Comparison of ENCODE assay signal across 7 mouse cellular contexts in genomic region chr2:31688074-31688925, GRCm38 (mm10). TPM values are rescaled to one million over a fixed set of nuclear protein-coding genes. Genes with fewer than 3 reads are reported as not detected.
DNase-seq lines count a peak whose midpoint lies in the region; ATAC-seq lines count a peak whose summit lies in the region.

Abl1 (plus strand) TSS chr2:31688376.

- peak within 1 kb of the TSS; percentile 96 for H3K9ac ChIP-seq in intestine, embryonic 15.5 days

- intact Hi-C loops in gastrocnemius, postnatal 36 days (cut with DNase I), result no loop called here
- intact Hi-C loops in left cerebral cortex, postnatal 25 days (cut with DNase I), result loop anchor here (10.0 kb wide), 1 partner anchor 197 kb away; the partner anchor contains the start of gene Lamc3

- WGBS in intestine, embryonic 15.5 days, result under 1% methylated on average over 64 of the region's 64 CpGs
- under 1% methylated on average over 64 of the region's 64 CpGs for WGBS in midbrain, embryonic 10.5 days

- peak; percentile 99 for ATAC-seq in intestine, embryonic 15.5 days

- DNase-seq in adrenal gland, adult 2 months, result peak; percentile 97
- DNase-seq in embryo, embryonic 11.5 days (ENCODE audit: low read depth, low spot score), result peak; percentile 91
- DNase-seq in gastrocnemius, postnatal 36 days, result peak; percentile 84 to 92
- DNase-seq in left cerebral cortex, postnatal 25 days (ENCODE audit: low spot score in 2 of 2), result peak; percentile 96 to 99
- peak; percentile 97 for DNase-seq in midbrain, embryonic 10.5 days (ENCODE audit: low spot score)
- peak; percentile 86 for DNase-seq in right cerebral cortex, postnatal 4 days

- no peaks in the 10 kb centered on the region for H3K36me3 ChIP-seq in intestine, embryonic 15.5 days
- H3K36me3 ChIP-seq in midbrain, embryonic 10.5 days, result peaks cover 20% of the 10 kb centered on the region

- peak within 1 kb of the TSS; percentile 99 for H3K4me3 ChIP-seq in intestine, embryonic 15.5 days (replicated peaks)
- peak within 1 kb of the TSS; percentile 92 for H3K4me3 ChIP-seq in midbrain, embryonic 10.5 days

- H3K9me3 ChIP-seq in intestine, embryonic 15.5 days, result no peaks in the 10 kb centered on the region
- H3K9me3 ChIP-seq in midbrain, embryonic 10.5 days (replicated peaks), result no peaks in the 10 kb centered on the region

- no peaks in the 10 kb centered on the region for H3K27me3 ChIP-seq in intestine, embryonic 15.5 days (replicated peaks)
- no peaks in the 10 kb centered on the region for H3K27me3 ChIP-seq in midbrain, embryonic 10.5 days (ENCODE audit: low read depth, poor library complexity, severe bottlenecking)

- peak within 1 kb of the TSS; percentile 96 for H3K27ac ChIP-seq in intestine, embryonic 15.5 days
- peak within 1 kb of the TSS; percentile 98 for H3K27ac ChIP-seq in midbrain, embryonic 10.5 days (replicated peaks)

- peak within 1 kb of the TSS; percentile 76 for H3K4me2 ChIP-seq in intestine, embryonic 15.5 days (replicated peaks)

- peaks cover 5% of the 10 kb centered on the region for H3K4me1 ChIP-seq in intestine, embryonic 15.5 days (replicated peaks)
- H3K4me1 ChIP-seq in midbrain, embryonic 10.5 days, result peaks cover 37% of the 10 kb centered on the region

RNA-seq across cellular contexts. Expression of gene Abl1, which starts in this region (rescaled TPM):
- total RNA-seq in adrenal gland, adult 2 months (2021), result 10 to 100 TPM; 57.0 to 62.7 TPM
- 56.0 and 63.5 TPM in 2 replicates for polyA plus RNA-seq in adrenal gland, adult 2 months (2012; rRNA removed)
- 10 to 100 TPM; 21.9 to 22.3 TPM for total RNA-seq in gastrocnemius, postnatal 36 days (2021)
- 31.2 and 31.3 TPM in 2 replicates for polyA plus RNA-seq in intestine, embryonic 15.5 days (2015; fragmentation: Nextera tagmentation; extraction: Ambion mirVana)
- total RNA-seq in left cerebral cortex, postnatal 25 days (2021), result 10 to 100 TPM; 35.5 to 43.7 TPM
- polyA plus RNA-seq in midbrain, embryonic 10.5 days (2016; fragmentation: Nextera tagmentation; extraction: Ambion mirVana), result 44.2 and 48.2 TPM in 2 replicates

Comparison
In these comparisons a context has a peak if more than half of its experiments do, and no peak if none do; other contexts are left out.
1. Peak in every context shown above with its lines: DNase-seq, ATAC-seq, H3K4me3 ChIP-seq and H3K27ac ChIP-seq.